Mouse (Mus musculus) gastrocnemius, adult 18-20 months (tissue): ENCODE data around the gene Kif3b. TPM values are rescaled to one million over a fixed set of nuclear protein-coding genes. Genes with fewer than 3 reads are reported as not detected.
A peak's percentile ranks its signal among the peaks of the same experiment; 100 is the strongest.
"Not testable (repeated sequence)": the region's sequence is repeated elsewhere in the genome, so short reads cannot be mapped to it uniquely, and the experiment has no call there.

Experiments used
- DNase-seq: peaks from one replicate; pipeline ENCODE4 v3.0.0; 2021; ENCODE audit warnings: low spot score
- long read RNA-seq, 2 experiments: library from polyadenylated mRNA; stranded (forward); transcript quantifications; one replicate each; pipeline ENCODE4 v2.0.0; 2021
- total RNA-seq, 2 experiments: library from RNA; stranded (reverse); gene quantifications; 2 replicates each; pipeline ENCODE4 v1.2.3; 2021

Gene Kif3b
- total RNA-seq: 1 to 10 TPM; 3.0 to 3.8 TPM
- long read RNA-seq, experiment 1, partial matches to known transcripts: 1 of 1 reads
- long read RNA-seq, experiment 1, other reads (novel, unspliced or antisense): 0 of 1 reads
- long read RNA-seq, experiment 2, full-length matches to known transcripts: 1 of 2 reads
- long read RNA-seq, experiment 2, partial matches to known transcripts: 0 of 2 reads
- long read RNA-seq, experiment 2, other reads (novel, unspliced or antisense): 1 of 2 reads

- DNase-seq: peak; percentile 90
These were observed at the start of gene Kif3b for GRCm38 (mm10) chr2:153290938-153291928. Gene Kif3b, plus strand, starts transcription at chr2:153291413.

GRCm38 (mm10) chr2:153242156-153242555, 49.1 kb upstream of the Kif3b start:
- no peak for DNase-seq

- DNase-seq: no peak
These were observed 41.5 kb upstream of the Kif3b start for GRCm38 (mm10) chr2:153249751-153250150.

- DNase-seq: no peak
These were observed 34.6 kb upstream of the Kif3b start for GRCm38 (mm10) chr2:153256604-153257003.

GRCm38 (mm10) chr2:153259030-153259863, 32.0 kb upstream of the Kif3b start:
- DNase-seq: no peak

- DNase-seq: no peak
These were observed 31.1 kb upstream of the Kif3b start for GRCm38 (mm10) chr2:153259864-153260674.

GRCm38 (mm10) chr2:153263053-153263452, 28.2 kb upstream of the Kif3b start:
- DNase-seq: no peak

GRCm38 (mm10) chr2:153267331-153267730, 23.9 kb upstream of the Kif3b start:
- no peak for DNase-seq

GRCm38 (mm10) chr2:153270231-153270915, 20.8 kb upstream of the Kif3b start:
- not testable (repeated sequence) for DNase-seq

GRCm38 (mm10) chr2:153274200-153274918, 16.9 kb upstream of the Kif3b start:
- not testable (repeated sequence) for DNase-seq

- no peak for DNase-seq
These were observed 16.3 kb upstream of the Kif3b start for GRCm38 (mm10) chr2:153274919-153275247.

GRCm38 (mm10) chr2:153275577-153275976, 15.6 kb upstream of the Kif3b start:
- DNase-seq: not testable (repeated sequence)

GRCm38 (mm10) chr2:153276440-153276839, 14.8 kb upstream of the Kif3b start:
- DNase-seq: no peak

- DNase-seq: not testable (repeated sequence)
These were observed 14.4 kb upstream of the Kif3b start for GRCm38 (mm10) chr2:153276846-153277245.

GRCm38 (mm10) chr2:153278357-153278756, 12.9 kb upstream of the Kif3b start:
- DNase-seq: no peak

- DNase-seq: no peak
These were observed 7.3 kb upstream of the Kif3b start for GRCm38 (mm10) chr2:153283919-153284318.

GRCm38 (mm10) chr2:153286524-153286923, 4.7 kb upstream of the Kif3b start:
- no peak for DNase-seq

GRCm38 (mm10) chr2:153287835-153288234, 3.4 kb upstream of the Kif3b start:
- DNase-seq: no peak

GRCm38 (mm10) chr2:153292305-153292861, 1.2 kb downstream of the Kif3b start:
- DNase-seq: no peak
